In genomic region chr8:114881891-114882401, GRCm38 (mm10) we compare ENCODE assay signal across 7 mouse cellular contexts.
DNase-seq lines count a peak whose midpoint lies in the region; ATAC-seq and TF ChIP-seq lines count a peak whose summit lies in the region.

No protein-coding gene starts in this region.

- peak; percentile 1 for DNase-seq in 416B (ENCODE audit: low read depth)
- peak; percentile 42 to 61 for DNase-seq in CD8-positive naive resting alpha-beta T cell, adult 2 months (ENCODE audit: low read depth in 2 of 2, low spot score in 2 of 2)
- DNase-seq in liver, embryonic 14.5 days (ENCODE audit: low read depth in 3 of 3, low spot score in 3 of 3): no peak
- DNase-seq in spleen, postnatal 10 days (ENCODE audit: low spot score in 2 of 2): peak; percentile 27 to 75
- DNase-seq in frontal cortex, postnatal 14 days (ENCODE audit: low spot score in 2 of 2): no peak
- no peak for DNase-seq in right cerebral cortex, postnatal 36 days (ENCODE audit: low spot score in 2 of 2)

- 56% methylated on average over 5 of the region's 5 CpGs for WGBS in embryonic facial prominence, embryonic 15.5 days
- 41% methylated on average over 5 of the region's 5 CpGs for WGBS in liver, embryonic 14.5 days (ENCODE audit: insufficient replicate concordance)

- H3K36me3 ChIP-seq in embryonic facial prominence, embryonic 15.5 days: no peaks in the 10 kb centered on the region
- H3K36me3 ChIP-seq in liver, embryonic 14.5 days (replicated peaks; ENCODE audit: control insufficient read depth, insufficient read depth, low read depth): no peaks in the 10 kb centered on the region

- no peak overlapping the region for H3K4me2 ChIP-seq in embryonic facial prominence, embryonic 15.5 days (replicated peaks)
- no peak overlapping the region for H3K4me2 ChIP-seq in liver, embryonic 14.5 days (ENCODE audit: low read depth)

- no peaks in the 10 kb centered on the region for H3K9me3 ChIP-seq in embryonic facial prominence, embryonic 15.5 days (replicated peaks)
- H3K9me3 ChIP-seq in liver, embryonic 14.5 days (ENCODE audit: control insufficient read depth, low read length): no peaks in the 10 kb centered on the region

- H3K27me3 ChIP-seq in embryonic facial prominence, embryonic 15.5 days: peaks cover 10% of the 10 kb centered on the region; the same call in 1 of the 2 replicates
- H3K27me3 ChIP-seq in liver, embryonic 14.5 days (ENCODE audit: control insufficient read depth, insufficient read depth, low read length): no peaks in the 10 kb centered on the region

- TF ChIP-seq CTCF in liver, embryonic 14.5 days (IDR thresholded peaks at IDR 0.05; ENCODE audit: low read depth): peak; percentile 56

- H3K9ac ChIP-seq in embryonic facial prominence, embryonic 15.5 days: no peak overlapping the region
- H3K9ac ChIP-seq in liver, embryonic 14.5 days (replicated peaks): no peak overlapping the region; the same call in 1 of the 2 replicates

- H3K27ac ChIP-seq in embryonic facial prominence, embryonic 15.5 days (replicated peaks): no peak overlapping the region
- H3K27ac ChIP-seq in liver, embryonic 14.5 days: peak overlapping the region; percentile 27; the same call in 1 of the 2 replicates

- peak; percentile 53; the same call in 1 of the 2 replicates for ATAC-seq in embryonic facial prominence, embryonic 15.5 days (ENCODE audit: insufficient number of reproducible peaks, low FRiP score, low TSS enrichment, low read depth)
- no peak for ATAC-seq in liver, embryonic 14.5 days (ENCODE audit: insufficient read depth)

- H3K4me3 ChIP-seq in embryonic facial prominence, embryonic 15.5 days (replicated peaks): no peak overlapping the region
- H3K4me3 ChIP-seq in liver, embryonic 14.5 days (ENCODE audit: insufficient read depth in 1 of 2, low read depth in 2 of 2, low read length in 2 of 2): no peak overlapping the region

- no peak for TF ChIP-seq EP300 in liver, embryonic 14.5 days (IDR thresholded peaks at IDR 0.05; ENCODE audit: low read depth)

- H3K4me1 ChIP-seq in embryonic facial prominence, embryonic 15.5 days: peaks cover 12% of the 10 kb centered on the region
- H3K4me1 ChIP-seq in liver, embryonic 14.5 days (replicated peaks; ENCODE audit: control insufficient read depth in 2 of 2, insufficient read depth in 2 of 2, low read length in 1 of 2): peaks cover 43 to 62% of the 10 kb centered on the region in 2 experiments

Comparison
In these comparisons a context has a peak if more than half of its experiments do, and no peak if none do; other contexts are left out.
1. DNase-seq: peak in 416B (single experiment), CD8-positive naive resting alpha-beta T cell, adult 2 months (2 of 2) and spleen, postnatal 10 days (2 of 2); none in liver, embryonic 14.5 days (0 of 3), frontal cortex, postnatal 14 days (0 of 2) and right cerebral cortex, postnatal 36 days (0 of 2).